Mouse (Mus musculus): ENCODE measurements around the gene Myl12a. TPM values are rescaled to one million over a fixed set of nuclear protein-coding genes. Genes with fewer than 3 reads are reported as not detected.

Gene Myl12a
- polyA plus RNA-seq, 1 experiment from 2014 or later, result 705 TPM

- Histone ChIP-seq H3K36me3 (no peaks in the 10 kb centered on the region), H3K4me2 (no peak overlapping the region), H3K4me1 (replicated peaks) (peaks cover 19% of the 10 kb centered on the region), H3K9ac (no peak overlapping the region), H3K4me3 (no peak overlapping the region), H3K27ac (no peak overlapping the region), H3K9me3 (replicated peaks) (no peaks in the 10 kb centered on the region), H3K27me3 (no peaks in the 10 kb centered on the region)
- no peak for ATAC-seq (replicated peaks; ENCODE audit: insufficient number of reproducible peaks, insufficient read depth, low FRiP score, low read depth)
- WGBS, result 67% methylated on average over 7 of the region's 7 CpGs
Measured at GRCm38 (mm10) chr17:71010646-71011242, 8.1 kb upstream of the Myl12a start.

GRCm38 (mm10) chr17:71009751-71010150 lies 7.1 kb upstream of the Myl12a start:
- Histone ChIP-seq H3K9me3 (replicated peaks) (no peaks in the 10 kb centered on the region), H3K4me2 (no peak overlapping the region), H3K36me3 (no peaks in the 10 kb centered on the region), H3K27me3 (no peaks in the 10 kb centered on the region), H3K4me1 (replicated peaks) (peaks cover 11% of the 10 kb centered on the region), H3K27ac (no peak overlapping the region), H3K9ac (no peak overlapping the region), H3K4me3 (no peak overlapping the region)
- ATAC-seq (replicated peaks; ENCODE audit: insufficient number of reproducible peaks, insufficient read depth, low FRiP score, low read depth), result no peak
- WGBS, result 43% methylated on average over 1 of the region's 1 CpGs

- H3K27me3 ChIP-seq, result no peaks in the 10 kb centered on the region
- H3K36me3 ChIP-seq, result no peaks in the 10 kb centered on the region
- no peak for ATAC-seq (replicated peaks; ENCODE audit: insufficient number of reproducible peaks, insufficient read depth, low FRiP score, low read depth)
- peaks cover 6% of the 10 kb centered on the region for H3K4me1 ChIP-seq (replicated peaks)
- H3K9me3 ChIP-seq (replicated peaks), result no peaks in the 10 kb centered on the region
- no peak overlapping the region for H3K27ac ChIP-seq
- H3K4me2 ChIP-seq, result no peak overlapping the region
- H3K9ac ChIP-seq, result no peak overlapping the region
- WGBS, result 76% methylated on average over 3 of the region's 3 CpGs
- H3K4me3 ChIP-seq, result no peak overlapping the region
Measured at GRCm38 (mm10) chr17:71008676-71009075, 6.0 kb upstream of the Myl12a start.

GRCm38 (mm10) chr17:71006976-71007375 lies 4.3 kb upstream of the Myl12a start:
- Histone ChIP-seq H3K27me3 (no peaks in the 10 kb centered on the region), H3K36me3 (no peaks in the 10 kb centered on the region), H3K4me1 (replicated peaks) (peaks cover 17% of the 10 kb centered on the region), H3K9me3 (replicated peaks) (no peaks in the 10 kb centered on the region), H3K4me2 (no peak overlapping the region), H3K27ac (no peak overlapping the region), H3K4me3 (no peak overlapping the region), H3K9ac (no peak overlapping the region)
- WGBS, result 82% methylated on average over 5 of the region's 5 CpGs
- ATAC-seq (replicated peaks; ENCODE audit: insufficient number of reproducible peaks, insufficient read depth, low FRiP score, low read depth), result no peak

GRCm38 (mm10) chr17:71004186-71004960 lies 1.7 kb upstream of the Myl12a start:
- H3K9ac ChIP-seq, result no peak overlapping the region
- H3K9me3 ChIP-seq (replicated peaks), result no peaks in the 10 kb centered on the region
- no peaks in the 10 kb centered on the region for H3K27me3 ChIP-seq
- peak overlapping the region; percentile 99 for H3K27ac ChIP-seq
- peaks cover 29% of the 10 kb centered on the region for H3K4me1 ChIP-seq (replicated peaks)
- 92% methylated on average over 10 of the region's 10 CpGs for WGBS
- no peaks in the 10 kb centered on the region for H3K36me3 ChIP-seq
- no peak overlapping the region for H3K4me3 ChIP-seq
- H3K4me2 ChIP-seq, result no peak overlapping the region
- ATAC-seq (replicated peaks; ENCODE audit: insufficient number of reproducible peaks, insufficient read depth, low FRiP score, low read depth), result no peak

- Histone ChIP-seq H3K4me1 (replicated peaks) (peaks cover 33% of the 10 kb centered on the region), H3K4me2 (no peak overlapping the region), H3K27me3 (no peaks in the 10 kb centered on the region), H3K9me3 (replicated peaks) (no peaks in the 10 kb centered on the region), H3K36me3 (no peaks in the 10 kb centered on the region), H3K4me3 (no peak overlapping the region), H3K27ac (peak overlapping the region; percentile 99), H3K9ac (no peak overlapping the region)
- no peak for ATAC-seq (replicated peaks; ENCODE audit: insufficient number of reproducible peaks, insufficient read depth, low FRiP score, low read depth)
- 67% methylated on average over 2 of the region's 2 CpGs for WGBS
Measured at GRCm38 (mm10) chr17:71003721-71004120, 1.0 kb upstream of the Myl12a start.

GRCm38 (mm10) chr17:71003112-71003511 lies 434 bp upstream of the Myl12a start:
- Histone ChIP-seq H3K27me3 (no peaks in the 10 kb centered on the region), H3K4me2 (peak overlapping the region; percentile 61), H3K9me3 (replicated peaks) (no peaks in the 10 kb centered on the region), H3K4me1 (replicated peaks) (peaks cover 38% of the 10 kb centered on the region), H3K27ac (peak overlapping the region; percentile 99), H3K9ac (peak overlapping the region; percentile 62), H3K36me3 (no peaks in the 10 kb centered on the region), H3K4me3 (peak overlapping the region; percentile 72; the same call in 1 of the 2 replicates)
- WGBS, result 32% methylated on average over 4 of the region's 4 CpGs
- ATAC-seq (replicated peaks; ENCODE audit: insufficient number of reproducible peaks, insufficient read depth, low FRiP score, low read depth), result no peak

GRCm38 (mm10) chr17:71002081-71002743 lies 466 bp downstream of the Myl12a start, which contains the start of gene Myom1:
Gene Myom1 (plus strand): TSS chr17:71002633.
- no peaks in the 10 kb centered on the region for H3K9me3 ChIP-seq (replicated peaks)
- WGBS, result under 1% methylated on average over 65 of the region's 65 CpGs
- peak within 1 kb of the TSS; percentile 61 for H3K4me2 ChIP-seq
- peaks cover 42% of the 10 kb centered on the region for H3K4me1 ChIP-seq (replicated peaks)
- H3K36me3 ChIP-seq, result no peaks in the 10 kb centered on the region
- H3K4me3 ChIP-seq, result peak within 1 kb of the TSS; percentile 72
- no peaks in the 10 kb centered on the region for H3K27me3 ChIP-seq
- peak within 1 kb of the TSS; percentile 89 for H3K9ac ChIP-seq
- ATAC-seq (replicated peaks; ENCODE audit: insufficient number of reproducible peaks, insufficient read depth, low FRiP score, low read depth), result peak; percentile 93
- peak within 1 kb of the TSS; percentile 99 for H3K27ac ChIP-seq

GRCm38 (mm10) chr17:71001699-71002080 lies 988 bp downstream of the Myl12a start:
- H3K9me3 ChIP-seq (replicated peaks), result no peaks in the 10 kb centered on the region
- peak overlapping the region; percentile 99 for H3K27ac ChIP-seq
- H3K4me1 ChIP-seq (replicated peaks), result peaks cover 43% of the 10 kb centered on the region
- H3K27me3 ChIP-seq, result no peaks in the 10 kb centered on the region
- H3K36me3 ChIP-seq, result no peaks in the 10 kb centered on the region
- peak; percentile 41 for ATAC-seq (replicated peaks; ENCODE audit: insufficient number of reproducible peaks, insufficient read depth, low FRiP score, low read depth)
- H3K9ac ChIP-seq, result peak overlapping the region; percentile 89
- WGBS, result under 1% methylated on average over 41 of the region's 43 CpGs
- peak overlapping the region; percentile 61 for H3K4me2 ChIP-seq
- peak overlapping the region; percentile 72 for H3K4me3 ChIP-seq

- 3% methylated on average over 6 of the region's 6 CpGs for WGBS
- H3K4me1 ChIP-seq (replicated peaks), result peaks cover 49% of the 10 kb centered on the region
- H3K27ac ChIP-seq, result peak overlapping the region; percentile 99
- H3K36me3 ChIP-seq, result peaks cover 5% of the 10 kb centered on the region
- H3K4me3 ChIP-seq, result peak overlapping the region; percentile 72
- peak overlapping the region; percentile 61 for H3K4me2 ChIP-seq
- ATAC-seq (replicated peaks; ENCODE audit: insufficient number of reproducible peaks, insufficient read depth, low FRiP score, low read depth), result no peak
- H3K9me3 ChIP-seq (replicated peaks), result no peaks in the 10 kb centered on the region
- no peaks in the 10 kb centered on the region for H3K27me3 ChIP-seq
- H3K9ac ChIP-seq, result peak overlapping the region; percentile 89
Measured at GRCm38 (mm10) chr17:71001067-71001466, 1.6 kb downstream of the Myl12a start.

- H3K4me3 ChIP-seq, result peak overlapping the region; percentile 37
- peak overlapping the region; percentile 61 for H3K4me2 ChIP-seq
- peak overlapping the region; percentile 72 for H3K27ac ChIP-seq
- no peak for ATAC-seq (replicated peaks; ENCODE audit: insufficient number of reproducible peaks, insufficient read depth, low FRiP score, low read depth)
- no peaks in the 10 kb centered on the region for H3K9me3 ChIP-seq (replicated peaks)
- H3K4me1 ChIP-seq (replicated peaks), result peaks cover 54% of the 10 kb centered on the region
- peak overlapping the region; percentile 46 for H3K9ac ChIP-seq
- WGBS, result 37% methylated on average over 2 of the region's 2 CpGs
- H3K27me3 ChIP-seq, result no peaks in the 10 kb centered on the region
- H3K36me3 ChIP-seq, result peaks cover 12% of the 10 kb centered on the region
Measured at GRCm38 (mm10) chr17:71000255-71000654, 2.4 kb downstream of the Myl12a start.
